Mouse (Mus musculus): ENCODE measurements around the gene Rdh16f2. TPM values are rescaled to one million over a fixed set of nuclear protein-coding genes. Genes with fewer than 3 reads are reported as not detected.

The Rdh16f2 gene
- polyA plus RNA-seq, 1 experiment, result not detected

DNA sequence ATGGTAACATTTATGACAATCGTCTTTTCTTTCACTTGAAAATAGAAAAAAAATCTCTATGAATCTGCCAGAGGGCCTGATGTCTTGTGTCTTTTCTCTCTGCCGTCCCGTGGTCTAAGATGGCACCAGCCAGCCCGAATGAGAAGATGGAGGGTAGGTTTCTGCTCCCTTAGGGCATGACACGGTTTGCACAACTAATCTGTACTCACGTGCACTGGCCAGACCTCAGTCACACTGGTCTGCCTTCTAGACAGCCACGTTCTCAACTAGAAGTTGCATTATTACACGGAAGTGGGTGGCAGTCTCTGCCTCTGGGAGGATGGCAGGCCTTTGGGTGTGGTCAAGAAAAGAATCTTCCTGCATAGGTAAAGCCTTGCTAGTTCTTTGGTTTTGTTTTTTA is 56.8 kb downstream of the Rdh16f2 start:
- no peaks in the 10 kb centered on the region for H3K9me3 ChIP-seq (replicated peaks; ENCODE audit: control insufficient read depth, insufficient read depth, low read length, poor library complexity, severe bottlenecking)
- H3K27me3 ChIP-seq (ENCODE audit: control insufficient read depth, insufficient read depth, low read length, poor library complexity, severe bottlenecking), result no peaks in the 10 kb centered on the region
- H3K9ac ChIP-seq (ENCODE audit: low read depth, poor library complexity, severe bottlenecking), result no peak overlapping the region
- H3K36me3 ChIP-seq (ENCODE audit: control insufficient read depth, insufficient read depth, low read length, poor library complexity, severe bottlenecking), result no peaks in the 10 kb centered on the region
- no peak for TF ChIP-seq CTCF (IDR thresholded peaks at IDR 0.05; ENCODE audit: low read depth, low read length)
- no peak for TF ChIP-seq POLR2A (IDR thresholded peaks at IDR 0.05; ENCODE audit: insufficient read depth, low read length)
- TF ChIP-seq EP300 (IDR thresholded peaks at IDR 0.05; ENCODE audit: insufficient read depth, low read depth, low read length), result no peak
- no peak overlapping the region for H3K4me3 ChIP-seq (ENCODE audit: low read depth, low read length)
- H3K4me1 ChIP-seq (ENCODE audit: control insufficient read depth, insufficient read depth, low read length), result no peaks in the 10 kb centered on the region
- no peak overlapping the region for H3K27ac ChIP-seq (ENCODE audit: insufficient read depth, low read length)

GRCm38 (mm10) chr10:127924597-127925378 is 58.5 kb downstream of the Rdh16f2 start:
- TF ChIP-seq EP300 (IDR thresholded peaks at IDR 0.05; ENCODE audit: insufficient read depth, low read depth, low read length) (no peak), POLR2A (IDR thresholded peaks at IDR 0.05; ENCODE audit: insufficient read depth, low read length) (no peak), CTCF (IDR thresholded peaks at IDR 0.05; ENCODE audit: low read depth, low read length) (no peak)
- Histone ChIP-seq H3K36me3 (ENCODE audit: control insufficient read depth, insufficient read depth, low read length, poor library complexity, severe bottlenecking) (no peaks in the 10 kb centered on the region), H3K27ac (ENCODE audit: insufficient read depth, low read length) (no peak overlapping the region), H3K9ac (ENCODE audit: low read depth, poor library complexity, severe bottlenecking) (no peak overlapping the region), H3K27me3 (ENCODE audit: control insufficient read depth, insufficient read depth, low read length, poor library complexity, severe bottlenecking) (no peaks in the 10 kb centered on the region), H3K9me3 (replicated peaks; ENCODE audit: control insufficient read depth, insufficient read depth, low read length, poor library complexity, severe bottlenecking) (no peaks in the 10 kb centered on the region), H3K4me3 (ENCODE audit: low read depth, low read length) (no peak overlapping the region), H3K4me1 (ENCODE audit: control insufficient read depth, insufficient read depth, low read length) (no peaks in the 10 kb centered on the region)

Other genes with a start within 250 kb of the Rdh16f2 start
- gene Lrp1, start 245.3 kb upstream of the Rdh16f2 start, polyA plus RNA-seq (2011; ENCODE audit: insufficient read depth, insufficient read length, low read depth, missing spikeins), result 36.3 and 41.3 TPM in 2 replicates
- gene Stat6, start 223.5 kb upstream of the Rdh16f2 start, polyA plus RNA-seq (2011; ENCODE audit: insufficient read depth, insufficient read length, low read depth, missing spikeins), result 28.2 and 32.9 TPM in 2 replicates
- gene Nemp1, start 199.6 kb upstream of the Rdh16f2 start, polyA plus RNA-seq (2011; ENCODE audit: insufficient read depth, insufficient read length, low read depth, missing spikeins), result 22.0 and 22.3 TPM in 2 replicates
- 5.5 and 8.1 TPM in 2 replicates for gene Nab2, start 197.9 kb upstream of the Rdh16f2 start, polyA plus RNA-seq (2011; ENCODE audit: insufficient read depth, insufficient read length, low read depth, missing spikeins)
- gene Myo1a, start 161.3 kb upstream of the Rdh16f2 start, polyA plus RNA-seq (2011; ENCODE audit: insufficient read depth, insufficient read length, low read depth, missing spikeins), result 0.34 and 0.72 TPM in 2 replicates
- gene Tac2, start 142.0 kb upstream of the Rdh16f2 start, polyA plus RNA-seq (2011; ENCODE audit: insufficient read depth, insufficient read length, low read depth, missing spikeins), result not detected in 2 replicates
- 14.6 and 15.6 TPM in 2 replicates for gene Zbtb39, start 126.9 kb upstream of the Rdh16f2 start, polyA plus RNA-seq (2011; ENCODE audit: insufficient read depth, insufficient read length, low read depth, missing spikeins)
- not detected in 2 replicates for gene Gpr182, start 114.7 kb upstream of the Rdh16f2 start, polyA plus RNA-seq (2011; ENCODE audit: insufficient read depth, insufficient read length, low read depth, missing spikeins)
- 0.40 and 0.67 TPM in 2 replicates for gene Rdh1, start 106.8 kb upstream of the Rdh16f2 start, polyA plus RNA-seq (2011; ENCODE audit: insufficient read depth, insufficient read length, low read depth, missing spikeins)
- gene Rdh16f1, start 106.7 kb upstream of the Rdh16f2 start, polyA plus RNA-seq (2011; ENCODE audit: insufficient read depth, insufficient read length, low read depth, missing spikeins), result not detected in 2 replicates
- gene Rdh9, start 90.1 kb upstream of the Rdh16f2 start, polyA plus RNA-seq (2011; ENCODE audit: insufficient read depth, insufficient read length, low read depth, missing spikeins), result 0.49 and 0.65 TPM in 2 replicates
- gene Rdh16, start 65.3 kb upstream of the Rdh16f2 start, polyA plus RNA-seq (2011; ENCODE audit: insufficient read depth, insufficient read length, low read depth, missing spikeins), result 0.19 TPM in 1 of 2 replicates, not detected in the other
- gene Rdh19, start 16.5 kb upstream of the Rdh16f2 start, polyA plus RNA-seq (2011; ENCODE audit: insufficient read depth, insufficient read length, low read depth, missing spikeins), result not detected in 2 replicates
- not detected in 2 replicates for gene Rdh7, start 22.3 kb downstream of the Rdh16f2 start, polyA plus RNA-seq (2011; ENCODE audit: insufficient read depth, insufficient read length, low read depth, missing spikeins)
- gene Sdr9c7, start 32.0 kb downstream of the Rdh16f2 start, polyA plus RNA-seq (2011; ENCODE audit: insufficient read depth, insufficient read length, low read depth, missing spikeins), result not detected in 2 replicates
- not detected in 2 replicates for gene Hsd17b6, start 141.1 kb downstream of the Rdh16f2 start, polyA plus RNA-seq (2011; ENCODE audit: insufficient read depth, insufficient read length, low read depth, missing spikeins)
- 69.7 and 78.2 TPM in 2 replicates for gene Prim1, start 148.7 kb downstream of the Rdh16f2 start, polyA plus RNA-seq (2011; ENCODE audit: insufficient read depth, insufficient read length, low read depth, missing spikeins)
- 1,269 and 1,335 TPM in 2 replicates for gene Naca, start 169.1 kb downstream of the Rdh16f2 start, polyA plus RNA-seq (2011; ENCODE audit: insufficient read depth, insufficient read length, low read depth, missing spikeins)
- gene Ptges3, start 192.5 kb downstream of the Rdh16f2 start, polyA plus RNA-seq (2011; ENCODE audit: insufficient read depth, insufficient read length, low read depth, missing spikeins), result 759 and 788 TPM in 2 replicates
- gene Atp5b, start 216.8 kb downstream of the Rdh16f2 start, polyA plus RNA-seq (2011; ENCODE audit: insufficient read depth, insufficient read length, low read depth, missing spikeins), result 1,323 and 1,329 TPM in 2 replicates
- 166 and 170 TPM in 2 replicates for gene Baz2a, start 225.1 kb downstream of the Rdh16f2 start, polyA plus RNA-seq (2011; ENCODE audit: insufficient read depth, insufficient read length, low read depth, missing spikeins)